Mouse (Mus musculus): Measurements from ENCODE around the gene Ajap1. TPM values are rescaled to one million over a fixed set of nuclear protein-coding genes. Genes with fewer than 3 reads are reported as not detected.

Ajap1 gene
- polyA plus RNA-seq, 1 experiment from 2014 or later, result not detected

- Histone ChIP-seq H3K27ac (replicated peaks in 1 of 2; ENCODE audit: control insufficient read depth in 1 of 2, insufficient read depth in 1 of 2, low read depth in 2 of 2, low read length in 2 of 2) (no peak overlapping the region), H3K9me3 (ENCODE audit: control insufficient read depth, low read length) (no peaks in the 10 kb centered on the region), H3K36me3 (ENCODE audit: control insufficient read depth, insufficient read depth, low read length) (no peaks in the 10 kb centered on the region), H3K4me1 (ENCODE audit: control insufficient read depth in 2 of 2, insufficient read depth in 2 of 2, low read length in 2 of 2) (peaks cover 3 to 12% of the 10 kb centered on the region in 2 experiments; a peak in 2 of 4 replicates), H3K27me3 (ENCODE audit: control insufficient read depth, insufficient read depth, low read length) (peaks cover 92% of the 10 kb centered on the region), H3K9ac (ENCODE audit: low read length) (no peak overlapping the region), H3K4me2 (ENCODE audit: low read length) (no peak overlapping the region), H3K4me3 (ENCODE audit: control insufficient read depth in 1 of 2, insufficient read depth in 1 of 2, low read depth in 1 of 2, low read length in 2 of 2) (no peak overlapping the region)
- WGBS, result 3% methylated on average over 19 of the region's 19 CpGs
- no peak for ATAC-seq (ENCODE audit: insufficient number of reproducible peaks, insufficient read depth, low FRiP score, low read depth)
Measured at GRCm38 (mm10) chr4:153480551-153481262, 1.9 kb downstream of the Ajap1 start.

GRCm38 (mm10) chr4:153479144-153479543, 3.5 kb downstream of the Ajap1 start:
- no peak overlapping the region for H3K4me2 ChIP-seq (ENCODE audit: low read length)
- no peaks in the 10 kb centered on the region for H3K36me3 ChIP-seq (ENCODE audit: control insufficient read depth, insufficient read depth, low read length)
- H3K27me3 ChIP-seq (ENCODE audit: control insufficient read depth, insufficient read depth, low read length), result peaks cover 77% of the 10 kb centered on the region
- H3K9me3 ChIP-seq (ENCODE audit: control insufficient read depth, low read length), result no peaks in the 10 kb centered on the region
- no peak overlapping the region for H3K4me3 ChIP-seq (ENCODE audit: control insufficient read depth in 1 of 2, insufficient read depth in 1 of 2, low read depth in 1 of 2, low read length in 2 of 2)
- peaks cover 3 to 12% of the 10 kb centered on the region in 2 experiments; a peak in 2 of 4 replicates for H3K4me1 ChIP-seq (ENCODE audit: control insufficient read depth in 2 of 2, insufficient read depth in 2 of 2, low read length in 2 of 2)
- no peak overlapping the region for H3K27ac ChIP-seq (replicated peaks in 1 of 2; ENCODE audit: control insufficient read depth in 1 of 2, insufficient read depth in 1 of 2, low read depth in 2 of 2, low read length in 2 of 2)
- WGBS, result 17% methylated on average over 8 of the region's 8 CpGs
- ATAC-seq (ENCODE audit: insufficient number of reproducible peaks, insufficient read depth, low FRiP score, low read depth), result no peak
- no peak overlapping the region for H3K9ac ChIP-seq (ENCODE audit: low read length)

GRCm38 (mm10) chr4:153473480-153474252, 8.9 kb downstream of the Ajap1 start:
- H3K9ac ChIP-seq (ENCODE audit: low read length), result no peak overlapping the region
- no peaks in the 10 kb centered on the region for H3K4me1 ChIP-seq (ENCODE audit: control insufficient read depth in 2 of 2, insufficient read depth in 2 of 2, low read length in 2 of 2)
- no peak overlapping the region for H3K4me2 ChIP-seq (ENCODE audit: low read length)
- no peaks in the 10 kb centered on the region for H3K36me3 ChIP-seq (ENCODE audit: control insufficient read depth, insufficient read depth, low read length)
- no peak overlapping the region for H3K4me3 ChIP-seq (ENCODE audit: control insufficient read depth in 1 of 2, insufficient read depth in 1 of 2, low read depth in 1 of 2, low read length in 2 of 2)
- peaks cover 22% of the 10 kb centered on the region for H3K27me3 ChIP-seq (ENCODE audit: control insufficient read depth, insufficient read depth, low read length)
- H3K27ac ChIP-seq (replicated peaks in 1 of 2; ENCODE audit: control insufficient read depth in 1 of 2, insufficient read depth in 1 of 2, low read depth in 2 of 2, low read length in 2 of 2), result no peak overlapping the region
- no peak for ATAC-seq (ENCODE audit: insufficient number of reproducible peaks, insufficient read depth, low FRiP score, low read depth)
- 69% methylated on average over 4 of the region's 4 CpGs for WGBS
- H3K9me3 ChIP-seq (ENCODE audit: control insufficient read depth, low read length), result peaks cover 8% of the 10 kb centered on the region; the same call in 1 of the 2 replicates

- Histone ChIP-seq H3K27me3 (ENCODE audit: control insufficient read depth, insufficient read depth, low read length) (no peaks in the 10 kb centered on the region), H3K4me1 (ENCODE audit: control insufficient read depth in 2 of 2, insufficient read depth in 2 of 2, low read length in 2 of 2) (no peaks in the 10 kb centered on the region), H3K9me3 (ENCODE audit: control insufficient read depth, low read length) (peaks cover 8% of the 10 kb centered on the region; the same call in 1 of the 2 replicates), H3K27ac (replicated peaks in 1 of 2; ENCODE audit: control insufficient read depth in 1 of 2, insufficient read depth in 1 of 2, low read depth in 2 of 2, low read length in 2 of 2) (no peak overlapping the region), H3K4me3 (ENCODE audit: control insufficient read depth in 1 of 2, insufficient read depth in 1 of 2, low read depth in 1 of 2, low read length in 2 of 2) (no peak overlapping the region), H3K4me2 (ENCODE audit: low read length) (no peak overlapping the region), H3K9ac (ENCODE audit: low read length) (no peak overlapping the region), H3K36me3 (ENCODE audit: control insufficient read depth, insufficient read depth, low read length) (no peaks in the 10 kb centered on the region)
- ATAC-seq (ENCODE audit: insufficient number of reproducible peaks, insufficient read depth, low FRiP score, low read depth), result no peak
- 85% methylated on average over 15 of the region's 15 CpGs for WGBS
Measured at GRCm38 (mm10) chr4:153469712-153470111, 12.9 kb downstream of the Ajap1 start.

- no peaks in the 10 kb centered on the region for H3K9me3 ChIP-seq (ENCODE audit: control insufficient read depth, low read length)
- no peaks in the 10 kb centered on the region for H3K27me3 ChIP-seq (ENCODE audit: control insufficient read depth, insufficient read depth, low read length)
- H3K27ac ChIP-seq (replicated peaks in 1 of 2; ENCODE audit: control insufficient read depth in 1 of 2, insufficient read depth in 1 of 2, low read depth in 2 of 2, low read length in 2 of 2), result no peak overlapping the region
- H3K4me1 ChIP-seq (ENCODE audit: control insufficient read depth in 2 of 2, insufficient read depth in 2 of 2, low read length in 2 of 2), result no peaks in the 10 kb centered on the region
- ATAC-seq (ENCODE audit: insufficient number of reproducible peaks, insufficient read depth, low FRiP score, low read depth), result no peak
- H3K9ac ChIP-seq (ENCODE audit: low read length), result no peak overlapping the region
- 77% methylated on average over 15 of the region's 15 CpGs for WGBS
- H3K4me3 ChIP-seq (ENCODE audit: control insufficient read depth in 1 of 2, insufficient read depth in 1 of 2, low read depth in 1 of 2, low read length in 2 of 2), result no peak overlapping the region
- no peak overlapping the region for H3K4me2 ChIP-seq (ENCODE audit: low read length)
- no peaks in the 10 kb centered on the region for H3K36me3 ChIP-seq (ENCODE audit: control insufficient read depth, insufficient read depth, low read length)
Measured at GRCm38 (mm10) chr4:153459934-153460333, 22.7 kb downstream of the Ajap1 start.

GRCm38 (mm10) chr4:153459503-153459902, 23.1 kb downstream of the Ajap1 start:
- 88% methylated on average over 9 of the region's 9 CpGs for WGBS
- no peak overlapping the region for H3K27ac ChIP-seq (replicated peaks in 1 of 2; ENCODE audit: control insufficient read depth in 1 of 2, insufficient read depth in 1 of 2, low read depth in 2 of 2, low read length in 2 of 2)
- no peak for ATAC-seq (ENCODE audit: insufficient number of reproducible peaks, insufficient read depth, low FRiP score, low read depth)

GRCm38 (mm10) chr4:153458821-153459220, 23.8 kb downstream of the Ajap1 start:
- WGBS, result 88% methylated on average over 15 of the region's 15 CpGs
- ATAC-seq (ENCODE audit: insufficient number of reproducible peaks, insufficient read depth, low FRiP score, low read depth), result no peak
- H3K4me1 ChIP-seq (ENCODE audit: control insufficient read depth in 2 of 2, insufficient read depth in 2 of 2, low read length in 2 of 2), result no peaks in the 10 kb centered on the region
- no peaks in the 10 kb centered on the region for H3K27me3 ChIP-seq (ENCODE audit: control insufficient read depth, insufficient read depth, low read length)
- no peak overlapping the region for H3K4me3 ChIP-seq (ENCODE audit: control insufficient read depth in 1 of 2, insufficient read depth in 1 of 2, low read depth in 1 of 2, low read length in 2 of 2)
- no peaks in the 10 kb centered on the region for H3K36me3 ChIP-seq (ENCODE audit: control insufficient read depth, insufficient read depth, low read length)
- H3K9ac ChIP-seq (ENCODE audit: low read length), result no peak overlapping the region
- no peaks in the 10 kb centered on the region for H3K9me3 ChIP-seq (ENCODE audit: control insufficient read depth, low read length)
- no peak overlapping the region for H3K4me2 ChIP-seq (ENCODE audit: low read length)
- no peak overlapping the region for H3K27ac ChIP-seq (replicated peaks in 1 of 2; ENCODE audit: control insufficient read depth in 1 of 2, insufficient read depth in 1 of 2, low read depth in 2 of 2, low read length in 2 of 2)

More at GRCm38 (mm10) chr4:153459503-153459902, 23.1 kb downstream of the Ajap1 start:
- Histone ChIP-seq H3K4me2 (ENCODE audit: low read length) (no peak overlapping the region), H3K9me3 (ENCODE audit: control insufficient read depth, low read length) (no peaks in the 10 kb centered on the region), H3K4me3 (ENCODE audit: control insufficient read depth in 1 of 2, insufficient read depth in 1 of 2, low read depth in 1 of 2, low read length in 2 of 2) (no peak overlapping the region), H3K4me1 (ENCODE audit: control insufficient read depth in 2 of 2, insufficient read depth in 2 of 2, low read length in 2 of 2) (no peaks in the 10 kb centered on the region), H3K9ac (ENCODE audit: low read length) (no peak overlapping the region), H3K36me3 (ENCODE audit: control insufficient read depth, insufficient read depth, low read length) (no peaks in the 10 kb centered on the region), H3K27me3 (ENCODE audit: control insufficient read depth, insufficient read depth, low read length) (no peaks in the 10 kb centered on the region)
